Mouse (Mus musculus) E14TG2a.4 (cell line): Measurements from ENCODE around the gene Zfp366.

Source experiments
- CTCF ChIP-seq: conservative IDR thresholded peaks from 2 replicates; pipeline ENCODE4 v1.5.1; 2014; ENCODE audit warnings: low read length
- NANOG ChIP-seq: IDR thresholded peaks from 2 replicates; pipeline ENCODE4 v1.6.1; 2014; ENCODE audit warnings: borderline replicate concordance, low read length, mixed read lengths

DNA sequence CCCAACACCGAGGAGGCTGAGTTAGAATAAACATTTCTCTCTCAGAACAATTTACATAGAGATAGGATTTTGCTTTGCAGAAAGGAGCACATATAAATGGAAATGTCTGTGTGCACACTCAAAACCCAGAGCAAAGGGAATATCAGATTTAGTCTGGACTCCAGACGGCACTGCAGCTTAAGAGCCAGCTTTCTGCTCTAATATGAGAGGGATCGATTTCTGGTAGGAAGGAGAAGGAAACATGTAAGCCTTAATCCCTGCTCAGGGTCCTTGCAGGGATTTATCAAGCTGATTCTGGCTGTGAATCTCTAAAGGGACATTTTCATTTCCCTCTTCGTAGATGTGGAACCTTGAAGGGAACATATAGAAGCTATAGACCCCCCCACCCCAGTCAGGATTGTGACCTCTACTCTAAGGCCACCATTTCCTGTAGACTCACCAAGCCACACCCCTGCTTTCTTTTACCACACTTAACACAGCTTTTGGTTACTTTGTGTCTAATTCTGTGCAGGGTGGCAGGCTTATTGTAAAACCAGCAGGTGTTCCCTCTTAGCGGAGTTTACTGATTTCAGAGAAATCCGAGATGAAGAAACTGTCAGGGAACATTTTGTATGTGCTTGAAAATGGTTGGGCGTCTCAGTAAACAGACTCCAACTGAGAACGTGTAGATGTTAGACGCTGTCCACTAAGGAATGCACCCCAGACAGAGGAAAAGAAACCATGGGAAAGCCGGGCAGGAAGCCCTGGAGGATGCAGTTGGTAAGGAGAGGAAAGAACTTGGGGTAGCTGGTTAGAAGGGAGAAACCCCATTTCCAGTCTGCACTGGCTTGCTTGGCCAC, 20.9 kb upstream of the Zfp366 start:
- no peak for TF ChIP-seq CTCF
- no peak for TF ChIP-seq NANOG
